Mouse (Mus musculus) liver, postnatal 0 days (tissue): ENCODE measurements at regions not wholly inside any gene's neighbourhood (a gene's known extent, or its start where the extent isn't known, plus 50 kb on each side); places are given as distances from the start of the nearest gene placed in this dataset.
A peak's percentile ranks its signal among the peaks of the same experiment; 100 is the strongest.

Source experiments
- ATAC-seq: fragments of 200-750 bp; cut with Nextera tagmentation; 2 replicates; pipeline ENCODE4 v1.8.0; 2017; ENCODE audit warnings: mild to moderate bottlenecking, moderate library complexity
- DNase-seq: peaks from one replicate; pipeline ENCODE4 v3.0.0-alpha.2; 2016
- H3K27ac ChIP-seq: fragments of 300-500 bp; sonication (generic); 2 replicates; pipeline ENCODE4 v1.5.1; 2014; ENCODE audit warnings: antibody characterized with exemption, moderate library complexity, mild to moderate bottlenecking, low read depth
- H3K27me3 ChIP-seq: fragments of 300-500 bp; sonication (generic); 2 replicates; pipeline ENCODE4 v1.6.1; 2014; ENCODE audit warnings: low read length, control low read depth, mixed read lengths; ENCODE audit not compliant: insufficient read depth
- H3K36me3 ChIP-seq: fragments of 300-500 bp; sonication (generic); replicated peaks from 2 replicates; pipeline ENCODE4 v1.6.1; 2014; ENCODE audit warnings: mild to moderate bottlenecking, control low read depth, low read length, moderate library complexity, mixed read lengths; ENCODE audit not compliant: insufficient read depth
- H3K4me1 ChIP-seq: fragments of 300-500 bp; sonication (generic); 2 replicates; pipeline ENCODE4 v1.6.1; 2014; ENCODE audit warnings: antibody characterized with exemption, mild to moderate bottlenecking, control low read depth; ENCODE audit not compliant: insufficient read depth
- H3K4me2 ChIP-seq: fragments of 300-500 bp; sonication (generic); 2 replicates; pipeline ENCODE4 v1.6.1; 2014; ENCODE audit warnings: low read depth, mild to moderate bottlenecking, low read length, moderate library complexity, mixed read lengths
- H3K4me3 ChIP-seq: fragments of 300-500 bp; sonication (generic); 2 replicates; pipeline ENCODE4 v1.5.1; 2014; ENCODE audit warnings: low read depth, low read length
- H3K9ac ChIP-seq: fragments of 300-500 bp; sonication (generic); replicated peaks from 2 replicates; pipeline ENCODE4 v1.6.1; 2014; ENCODE audit warnings: mild to moderate bottlenecking, moderate library complexity
- H3K9me3 ChIP-seq: fragments of 300-500 bp; sonication (generic); 2 replicates; pipeline ENCODE4 v1.6.1; 2016; ENCODE audit warnings: mild to moderate bottlenecking, control low read depth, low read length, mixed read lengths
- CTCF ChIP-seq: sonication (generic); IDR thresholded peaks from 2 replicates; pipeline ENCODE4 v1.5.1; 2016; ENCODE audit warnings: antibody characterized with exemption, low read depth
- EP300 ChIP-seq: IDR thresholded peaks from 2 replicates; pipeline ENCODE4 v1.6.1; 2016; ENCODE audit warnings: antibody characterized with exemption, low read depth, mild to moderate bottlenecking
- WGBS: fragments of 180-500 bp; shearing (Covaris S2); extraction: QIAGEN DNeasy Blood & Tissue Kit; methylation state at CpG from one replicate; pipeline ENCODE4 v1.1.7; 2014; ENCODE audit not compliant: insufficient replicate concordance; 5-methylcytosine and 5-hydroxymethylcytosine counted together

- H3K4me1 ChIP-seq, result 0 out of 2 replicates have a peak, but pooled peaks cover 2% of the 10 kb centered on the region
- H3K9ac ChIP-seq, result no peak overlapping the region
- no peaks in the 10 kb centered on the region for H3K36me3 ChIP-seq
- H3K4me2 ChIP-seq, result no peak overlapping the region
- H3K4me3 ChIP-seq, result no peak overlapping the region
- DNase-seq, result peak; percentile 15
- TF ChIP-seq CTCF (no peak), EP300 (no peak)
- WGBS, result 50% methylated on average over 8 of the region's 8 CpGs
- H3K27ac ChIP-seq, result no peak overlapping the region
- no peaks in the 10 kb centered on the region for H3K27me3 ChIP-seq
- H3K9me3 ChIP-seq, result no peaks in the 10 kb centered on the region
- ATAC-seq, result no peak
These were observed 102.0 kb upstream of the 1700020N01Rik start for GRCm38 (mm10) chr10:21490910-21491309.

- Histone ChIP-seq H3K4me1 (0 out of 2 replicates have a peak, but pooled peaks cover 2% of the 10 kb centered on the region), H3K9me3 (no peaks in the 10 kb centered on the region), H3K36me3 (no peaks in the 10 kb centered on the region), H3K27ac (no peak overlapping the region), H3K9ac (no peak overlapping the region), H3K27me3 (no peaks in the 10 kb centered on the region), H3K4me2 (no peak overlapping the region), H3K4me3 (no peak overlapping the region)
- no peak for TF ChIP-seq EP300
- WGBS, result 73% methylated on average over 7 of the region's 7 CpGs
- ATAC-seq (no peak), DNase-seq (no peak)
These were observed 100.6 kb upstream of the 1700020N01Rik start for GRCm38 (mm10) chr10:21492254-21492894.

GRCm38 (mm10) chr10:21494536-21494935, 98.4 kb upstream of the 1700020N01Rik start:
- H3K4me3 ChIP-seq, result no peak overlapping the region
- ATAC-seq, result no peak
- DNase-seq, result no peak
- H3K9ac ChIP-seq, result no peak overlapping the region
- 72% methylated on average over 1 of the region's 1 CpGs for WGBS
- H3K27ac ChIP-seq, result no peak overlapping the region
- H3K9me3 ChIP-seq, result no peaks in the 10 kb centered on the region
- H3K4me1 ChIP-seq, result 0 out of 2 replicates have a peak, but pooled peaks cover 2% of the 10 kb centered on the region
- TF ChIP-seq CTCF (no peak), EP300 (no peak)
- H3K36me3 ChIP-seq, result no peaks in the 10 kb centered on the region
- H3K27me3 ChIP-seq, result no peaks in the 10 kb centered on the region
- H3K4me2 ChIP-seq, result no peak overlapping the region

GRCm38 (mm10) chr10:21497110-21497509, 95.8 kb upstream of the 1700020N01Rik start:
- no peaks in the 10 kb centered on the region for H3K9me3 ChIP-seq
- TF ChIP-seq EP300, result no peak
- TF ChIP-seq CTCF, result no peak
- H3K4me2 ChIP-seq, result no peak overlapping the region
- no peak overlapping the region for H3K27ac ChIP-seq
- no peaks in the 10 kb centered on the region for H3K36me3 ChIP-seq
- no peak overlapping the region for H3K9ac ChIP-seq
- H3K4me3 ChIP-seq, result no peak overlapping the region
- no peaks in the 10 kb centered on the region for H3K27me3 ChIP-seq
- no peak for DNase-seq
- H3K4me1 ChIP-seq, result no peaks in the 10 kb centered on the region
- ATAC-seq, result no peak
- WGBS, result 66% methylated on average over 3 of the region's 3 CpGs

- TF ChIP-seq EP300 (no peak), CTCF (no peak)
- ATAC-seq (no peak), DNase-seq (no peak)
- no peak overlapping the region for H3K4me3 ChIP-seq
- H3K27ac ChIP-seq, result no peak overlapping the region
- no peaks in the 10 kb centered on the region for H3K36me3 ChIP-seq
- H3K4me1 ChIP-seq, result no peaks in the 10 kb centered on the region
- H3K9me3 ChIP-seq, result no peaks in the 10 kb centered on the region
- WGBS, result 81% methylated on average over 4 of the region's 4 CpGs
- no peak overlapping the region for H3K4me2 ChIP-seq
- no peaks in the 10 kb centered on the region for H3K27me3 ChIP-seq
- no peak overlapping the region for H3K9ac ChIP-seq
These were observed 94.8 kb upstream of the 1700020N01Rik start for GRCm38 (mm10) chr10:21498143-21498542.

- Histone ChIP-seq H3K9me3 (no peaks in the 10 kb centered on the region), H3K9ac (no peak overlapping the region), H3K4me3 (no peak overlapping the region), H3K4me1 (no peaks in the 10 kb centered on the region), H3K27ac (no peak overlapping the region), H3K36me3 (no peaks in the 10 kb centered on the region), H3K4me2 (no peak overlapping the region), H3K27me3 (no peaks in the 10 kb centered on the region)
- no peak for ATAC-seq
- DNase-seq, result no peak
- TF ChIP-seq CTCF (no peak), EP300 (no peak)
- whole genome bisulfite sequencing, result 65% methylated on average over 4 of the region's 4 CpGs
These were observed 91.3 kb upstream of the 1700020N01Rik start for GRCm38 (mm10) chr10:21501658-21502057.
